Mouse (Mus musculus): Measurements from ENCODE around the gene Rnf144a.

DNA sequence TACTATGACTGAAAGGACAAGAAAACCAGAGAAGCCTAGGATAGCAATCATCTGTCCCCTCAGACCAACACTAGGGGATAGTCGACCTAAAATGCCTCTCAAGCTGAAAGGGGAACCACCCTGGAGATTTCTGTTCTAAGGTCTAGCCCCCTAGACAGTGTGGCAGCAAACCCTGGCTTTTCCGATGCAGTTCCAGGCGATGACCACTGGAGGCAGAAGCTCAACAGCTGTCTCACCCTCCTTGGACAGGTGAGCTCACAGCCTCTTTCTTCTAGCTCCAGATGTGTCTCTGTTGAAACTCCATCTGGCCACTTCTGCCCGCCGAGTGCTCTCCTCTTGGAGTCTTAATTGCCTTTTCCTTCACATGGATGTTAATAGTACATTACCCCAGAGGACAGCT is 100.1 kb downstream of the Rnf144a start:
- TF ChIP-seq CTCF (IDR thresholded peaks at IDR 0.05; ENCODE audit: low read depth) (peak; percentile 79), EP300 (IDR thresholded peaks at IDR 0.05; ENCODE audit: low read depth) (no peak)

Data from liver, postnatal 0 days (tissue).